Mouse (Mus musculus) C2C12 (cell line): ENCODE results near the gene Ttll13.

Experiments used
- CTCF ChIP-seq: IDR thresholded peaks from one replicate; pipeline ENCODE4 v1.5.1; 2011; ENCODE audit not compliant: control insufficient read depth, insufficient read depth, insufficient read length
- MAX ChIP-seq: IDR thresholded peaks from one replicate; pipeline ENCODE4 v1.6.1; 2011; ENCODE audit warnings: mild to moderate bottlenecking, control low read depth
- MYOD1 ChIP-seq: IDR thresholded peaks from one replicate; pipeline ENCODE4 v1.6.1; 2011; ENCODE audit warnings: low read depth; ENCODE audit not compliant: control insufficient read depth, insufficient read length
- MYOG ChIP-seq: IDR thresholded peaks from one replicate; pipeline ENCODE4 v1.6.1; 2011; ENCODE audit not compliant: control insufficient read depth, insufficient read length; ENCODE audit errors: extremely low read depth
- USF1 ChIP-seq: IDR thresholded peaks from one replicate; pipeline ENCODE4 v1.6.1; 2011; ENCODE audit warnings: low read depth, mild to moderate bottlenecking, control low read depth, moderate library complexity

DNA sequence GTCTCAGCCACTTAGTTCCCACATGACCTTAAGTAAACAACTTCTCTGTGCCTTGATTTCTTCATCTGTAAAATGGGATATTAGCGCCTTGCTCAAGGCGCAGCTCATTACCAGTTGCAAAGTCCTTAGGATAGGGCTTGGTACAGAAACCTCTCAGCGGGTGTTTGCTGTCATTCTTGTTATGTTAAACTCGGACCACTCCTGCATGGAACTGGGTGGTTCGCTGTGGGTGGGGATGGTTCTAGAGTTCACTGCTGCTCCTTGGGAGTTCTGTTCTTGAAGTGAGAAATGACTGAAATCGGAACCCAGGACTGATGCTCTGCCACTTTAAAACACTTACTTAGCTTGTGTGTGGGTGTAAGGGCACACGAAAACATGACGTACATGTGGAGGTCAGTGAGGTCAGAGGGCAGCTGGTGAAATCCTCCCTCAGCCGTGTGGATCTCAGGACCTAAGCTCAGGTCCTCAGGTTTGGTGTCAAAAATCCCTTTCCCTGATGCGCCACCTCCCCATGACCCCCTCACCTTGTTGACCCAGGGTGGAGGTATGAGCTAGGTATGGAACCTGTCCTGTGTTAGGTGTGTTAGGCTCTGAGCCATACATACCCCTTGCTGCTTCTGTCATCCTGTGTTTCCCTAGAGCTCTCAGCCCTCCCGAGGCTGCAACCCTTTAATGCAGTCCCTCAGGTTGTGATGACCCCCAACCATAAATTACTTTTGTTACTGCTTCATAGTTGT is 46.2 kb upstream of the Ttll13 start:
- TF ChIP-seq CTCF (no peak), USF1 (no peak), MAX (no peak), MYOD1 (no peak), MYOG (no peak)
